Mouse (Mus musculus) hindbrain, embryonic 15.5 days (tissue): Measurements from ENCODE around the gene Cmtm1. TPM values are rescaled to one million over a fixed set of nuclear protein-coding genes. Genes with fewer than 3 reads are reported as not detected.
"Not testable (repeated sequence)": the region's sequence is repeated elsewhere in the genome, so short reads cannot be mapped to it uniquely, and the experiment has no call there.

ENCODE experiments used
- ATAC-seq: fragments of 200-750 bp; cut with Nextera tagmentation; 2 replicates; pipeline ENCODE4 v1.8.0; 2017; ENCODE audit warnings: low read depth, moderate number of reproducible peaks, moderate TSS enrichment; ENCODE audit not compliant: low FRiP score
- H3K27ac ChIP-seq: fragments of 300-500 bp; sonication (generic); replicated peaks from 2 replicates; pipeline ENCODE4 v1.5.1; 2015; ENCODE audit warnings: mild to moderate bottlenecking, inconsistent platforms
- H3K27me3 ChIP-seq: fragments of 300-500 bp; sonication (generic); 2 replicates; pipeline ENCODE4 v1.6.1; 2015; ENCODE audit warnings: control low read depth, inconsistent platforms
- H3K36me3 ChIP-seq: fragments of 300-500 bp; sonication (generic); 2 replicates; pipeline ENCODE4 v1.6.1; 2015; ENCODE audit warnings: control low read depth, inconsistent platforms
- H3K4me1 ChIP-seq: fragments of 300-500 bp; sonication (generic); replicated peaks from 2 replicates; pipeline ENCODE4 v1.6.1; 2015; ENCODE audit warnings: control low read depth, inconsistent platforms
- H3K4me2 ChIP-seq: fragments of 300-500 bp; sonication (generic); 2 replicates; pipeline ENCODE4 v1.6.1; 2015; ENCODE audit warnings: moderate library complexity, mild to moderate bottlenecking, inconsistent platforms
- H3K4me3 ChIP-seq: fragments of 300-500 bp; sonication (generic); 2 replicates; pipeline ENCODE4 v1.5.1; 2015; ENCODE audit warnings: mild to moderate bottlenecking, inconsistent platforms
- H3K9ac ChIP-seq: fragments of 300-500 bp; sonication (generic); 2 replicates; pipeline ENCODE4 v1.6.1; 2015; ENCODE audit warnings: inconsistent platforms
- H3K9me3 ChIP-seq: fragments of 300-500 bp; sonication (generic); 2 replicates; pipeline ENCODE4 v1.6.1; 2016; ENCODE audit warnings: control low read depth, inconsistent platforms
- WGBS: fragments of 180-500 bp; shearing (Covaris S2); methylation state at CpG from one replicate; pipeline ENCODE4 v1.1.7; 2015; 5-methylcytosine and 5-hydroxymethylcytosine counted together
- polyA plus RNA-seq: library from polyadenylated mRNA; unstranded; fragments of >200 nt; fragmentation: Nextera tagmentation; extraction: Ambion mirVana; gene quantifications from 2 replicates; pipeline ENCODE4 v1.2.1, GENCODE M21; 2015

Gene Cmtm1
- polyA plus RNA-seq, 1 experiment from 2014 or later: not detected

DNA sequence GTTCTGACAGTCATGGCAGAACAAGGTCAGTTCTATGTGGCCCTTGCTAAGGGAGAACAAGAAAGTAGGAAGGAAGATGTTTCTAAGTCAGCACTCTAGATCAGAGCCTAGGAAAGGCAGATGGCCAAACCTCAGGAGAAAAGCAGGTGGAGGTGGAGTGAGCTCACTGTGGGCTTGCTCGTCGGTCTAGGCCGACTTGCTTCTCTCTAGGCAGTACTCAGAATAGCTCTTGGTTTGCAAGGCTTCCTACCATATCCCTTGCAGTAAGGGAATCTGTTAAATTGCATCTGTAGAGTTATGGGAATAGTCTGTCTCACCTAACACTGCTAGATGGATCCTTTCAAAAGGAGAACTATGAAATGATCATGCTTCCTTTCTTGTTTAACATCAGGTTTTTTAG is 2.1 kb upstream of the Cmtm1 start:
- not testable (repeated sequence) for H3K4me1 ChIP-seq, H3K9ac ChIP-seq, H3K36me3 ChIP-seq, H3K27ac ChIP-seq, H3K4me3 ChIP-seq, H3K4me2 ChIP-seq, ATAC-seq, H3K9me3 ChIP-seq, H3K27me3 ChIP-seq
- 77% methylated on average over 3 of the region's 3 CpGs for WGBS

DNA sequence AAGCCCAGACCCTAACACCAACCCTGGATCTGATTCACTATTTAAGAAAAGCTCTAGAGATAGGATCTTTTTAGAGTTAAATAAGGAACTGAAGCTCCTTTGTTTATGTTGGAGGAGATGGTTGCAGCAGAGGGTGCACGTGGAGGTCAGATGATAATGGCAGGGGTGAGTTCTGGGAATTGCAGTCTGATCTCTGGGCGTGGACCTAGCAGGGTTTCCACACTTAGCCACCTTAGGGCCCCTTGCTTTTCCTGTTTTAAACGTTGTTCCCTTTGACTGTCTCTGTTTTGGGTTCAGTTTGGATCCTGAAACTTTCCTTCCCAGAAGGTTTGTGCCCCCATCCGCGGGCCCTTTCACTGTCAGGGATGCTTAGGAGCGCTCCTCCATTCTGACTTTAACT is 1.6 kb downstream of the Cmtm1 start:
- H3K4me1 ChIP-seq, H3K4me3 ChIP-seq, H3K4me2 ChIP-seq, ATAC-seq, H3K9ac ChIP-seq, H3K27ac ChIP-seq, H3K27me3 ChIP-seq, H3K36me3 ChIP-seq, H3K9me3 ChIP-seq: not testable (repeated sequence)
- WGBS: 64% methylated on average over 6 of the region's 6 CpGs

DNA sequence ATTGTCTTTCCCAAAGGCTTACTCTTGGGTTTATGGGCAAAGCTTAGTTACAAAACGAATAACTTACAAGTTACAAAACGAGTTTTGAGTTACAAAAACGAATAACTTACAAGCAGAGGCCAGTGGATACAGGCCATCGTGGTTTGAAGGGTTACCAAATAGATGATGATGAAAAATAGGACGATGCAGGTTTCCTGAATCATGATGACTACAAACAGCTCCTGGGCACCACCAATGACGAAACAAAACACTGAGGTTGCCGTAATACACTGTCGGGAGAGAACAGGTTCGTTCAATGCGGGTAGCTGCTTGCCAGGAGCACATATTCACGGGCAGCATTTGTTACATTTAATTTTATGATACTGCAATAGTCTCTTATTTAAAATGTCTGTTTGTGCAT is 5.0 kb downstream of the Cmtm1 start:
- no peak overlapping the region for H3K4me2 ChIP-seq
- peaks cover 7% of the 10 kb centered on the region; the same call in 1 of the 2 replicates for H3K4me1 ChIP-seq
- WGBS: 91% methylated on average over 11 of the region's 11 CpGs
- H3K4me3 ChIP-seq: no peak overlapping the region
- ATAC-seq: no peak
- no peak overlapping the region for H3K9ac ChIP-seq
- H3K36me3 ChIP-seq: no peaks in the 10 kb centered on the region
- no peaks in the 10 kb centered on the region for H3K27me3 ChIP-seq
- no peak overlapping the region for H3K27ac ChIP-seq
- H3K9me3 ChIP-seq: no peaks in the 10 kb centered on the region

DNA sequence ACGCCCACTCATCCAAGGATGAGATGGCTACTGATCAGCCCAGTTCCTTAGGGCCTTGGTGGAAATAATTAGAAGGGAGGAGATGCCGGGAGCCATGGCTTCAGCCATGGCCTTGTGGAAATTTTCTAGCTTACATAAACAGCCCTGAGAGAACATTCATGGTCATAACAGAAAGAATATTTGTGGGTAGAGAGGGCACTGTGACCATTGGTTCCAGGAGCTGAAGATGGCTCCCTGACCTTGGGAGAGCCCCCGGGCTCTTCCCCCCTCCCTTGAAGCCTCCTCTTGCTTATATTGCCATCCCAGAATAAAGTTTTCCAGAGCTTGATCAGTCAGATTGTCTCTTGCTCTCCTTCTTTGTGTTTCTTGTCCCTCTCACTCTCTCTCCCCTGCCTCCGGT is 7.4 kb downstream of the Cmtm1 start:
- not testable (repeated sequence) for ATAC-seq

DNA sequence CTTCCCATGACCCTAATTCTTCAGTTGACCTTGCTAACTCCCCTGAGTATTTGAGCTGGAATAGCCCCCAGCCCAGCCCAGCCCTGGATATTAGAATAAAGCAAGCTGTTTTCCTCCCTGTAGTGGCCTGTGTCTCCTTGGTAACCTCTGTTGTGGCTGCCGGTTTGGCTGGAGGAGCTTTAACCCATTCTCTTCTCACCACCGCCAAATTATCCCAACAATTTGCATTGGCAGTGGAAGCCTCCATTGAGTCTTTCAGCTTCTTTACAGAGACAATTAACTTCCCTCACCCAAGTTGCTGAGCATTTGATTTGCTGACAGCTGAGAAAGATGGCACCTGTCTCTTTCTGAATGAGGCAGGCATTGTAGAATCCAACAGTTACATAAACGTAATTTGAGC is 8.4 kb downstream of the Cmtm1 start:
- H3K4me3 ChIP-seq, H3K4me1 ChIP-seq, H3K9ac ChIP-seq, H3K27ac ChIP-seq, H3K36me3 ChIP-seq, H3K4me2 ChIP-seq, H3K9me3 ChIP-seq, H3K27me3 ChIP-seq: not testable (repeated sequence)
- whole genome bisulfite sequencing: 2% methylated on average over 3 of the region's 3 CpGs
- ATAC-seq: peak; percentile 73; the same call in 1 of the 2 replicates

More for the DNA sequence above, 7.4 kb downstream of the Cmtm1 start:
- H3K36me3 ChIP-seq, H3K9ac ChIP-seq, H3K9me3 ChIP-seq, H3K27me3 ChIP-seq, H3K4me1 ChIP-seq, H3K27ac ChIP-seq, H3K4me2 ChIP-seq, H3K4me3 ChIP-seq: not testable (repeated sequence)
- 85% methylated on average over 4 of the region's 4 CpGs for WGBS

DNA sequence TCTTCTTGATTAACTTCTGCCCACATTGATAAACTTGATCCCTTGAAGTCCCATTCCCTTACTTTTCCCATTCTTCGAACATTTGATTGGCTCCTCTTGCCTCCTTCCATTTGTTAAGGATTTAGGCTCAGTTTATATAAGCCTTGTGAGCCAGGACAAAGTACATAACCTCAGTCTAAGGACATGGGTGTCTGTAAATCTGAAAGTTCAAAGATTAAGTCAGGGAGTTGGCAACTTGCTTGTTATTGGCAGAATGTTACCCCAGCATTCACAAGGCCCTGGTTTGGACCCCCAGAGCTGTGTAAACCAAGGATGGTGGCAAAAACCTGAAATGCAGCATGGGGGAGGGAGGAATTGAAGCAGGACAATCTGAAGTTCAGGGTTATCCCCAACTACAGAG is 15.5 kb downstream of the Cmtm1 start:
- H3K9ac ChIP-seq: no peak overlapping the region
- no peaks in the 10 kb centered on the region for H3K4me1 ChIP-seq
- no peak overlapping the region for H3K4me2 ChIP-seq
- no peaks in the 10 kb centered on the region for H3K9me3 ChIP-seq
- no peaks in the 10 kb centered on the region for H3K27me3 ChIP-seq
- no peak overlapping the region for H3K27ac ChIP-seq
- ATAC-seq: no peak
- H3K4me3 ChIP-seq: no peak overlapping the region
- H3K36me3 ChIP-seq: no peaks in the 10 kb centered on the region
- WGBS: 90% methylated on average over 1 of the region's 1 CpGs

DNA sequence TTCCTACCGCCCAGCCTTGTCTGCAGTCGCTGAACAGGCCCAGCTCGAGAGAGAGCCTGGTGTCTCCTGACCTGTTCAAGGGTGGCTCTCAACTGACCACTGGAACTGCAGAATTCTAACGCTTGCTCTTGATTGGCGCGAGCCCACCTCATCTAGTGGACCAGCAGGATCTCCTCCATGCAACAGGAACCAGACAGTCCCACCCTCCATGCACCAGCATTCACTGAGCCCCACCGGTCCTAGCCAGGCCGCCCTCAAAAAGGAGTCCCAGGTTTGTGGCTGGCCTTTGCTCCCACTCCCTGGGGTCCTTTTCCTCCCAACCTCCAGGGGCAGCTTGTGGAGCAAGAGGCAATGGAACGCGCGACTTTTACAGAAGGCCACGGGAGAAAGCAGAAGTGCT is 16.9 kb downstream of the Cmtm1 start, which contains the start of gene Cmtm2a:
TSS of gene Cmtm2a (minus strand) at position 101 of the 400 bp plus-strand sequence.
- not testable (repeated sequence) for H3K36me3 ChIP-seq, H3K4me3 ChIP-seq, H3K9ac ChIP-seq, ATAC-seq, H3K9me3 ChIP-seq, H3K27ac ChIP-seq, H3K4me1 ChIP-seq, H3K4me2 ChIP-seq, H3K27me3 ChIP-seq
- WGBS: 89% methylated on average over 12 of the region's 12 CpGs

DNA sequence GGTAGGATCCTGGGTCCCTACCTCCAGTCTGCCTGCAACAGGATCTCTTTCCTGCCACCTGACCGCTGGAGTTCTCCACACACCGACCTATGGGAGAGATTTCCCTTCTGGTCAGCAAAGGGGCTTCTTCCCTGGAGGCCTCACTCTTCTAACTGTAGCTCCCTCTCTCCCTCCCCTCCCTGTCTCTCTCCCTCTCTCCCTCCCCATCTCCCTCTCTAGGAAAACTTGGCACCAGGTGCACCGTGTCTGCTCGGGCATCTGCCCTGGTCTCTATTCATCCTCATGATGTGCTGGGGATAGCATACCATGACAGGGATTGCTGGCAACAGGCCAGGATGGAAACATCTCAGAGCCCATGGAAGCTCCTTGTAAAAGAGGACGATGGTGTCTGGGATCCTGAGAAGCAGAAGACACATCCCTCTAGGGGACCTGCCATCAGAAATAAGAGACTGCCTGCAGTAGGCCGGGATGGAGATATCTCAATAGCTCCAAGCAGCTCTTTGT is 41.0 kb downstream of the Cmtm1 start:
- 77% methylated on average over 6 of the region's 6 CpGs for WGBS

DNA sequence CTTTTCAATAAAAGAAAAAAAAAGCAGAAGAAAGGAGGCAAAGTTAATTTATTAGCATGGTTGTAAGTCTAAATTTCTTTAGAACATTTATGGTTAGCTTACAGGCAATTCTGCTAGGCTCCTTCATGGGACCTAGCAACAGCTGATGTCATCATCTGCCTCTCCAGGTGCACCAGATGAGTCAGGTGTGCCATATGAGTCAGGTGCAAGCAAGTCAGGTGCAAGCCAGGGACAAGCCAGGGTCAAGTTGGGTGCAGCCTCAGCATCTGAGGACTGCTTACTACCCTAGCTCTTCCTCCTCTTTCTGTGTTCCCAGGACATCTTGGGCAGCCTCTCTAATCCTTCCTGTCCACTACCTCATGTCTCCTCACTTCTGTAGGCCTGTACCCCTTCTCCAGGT is 41.6 kb downstream of the Cmtm1 start:
- no peaks in the 10 kb centered on the region for H3K4me1 ChIP-seq
- no peak overlapping the region for H3K4me3 ChIP-seq
- H3K9ac ChIP-seq: no peak overlapping the region
- no peaks in the 10 kb centered on the region for H3K9me3 ChIP-seq
- peaks cover 4% of the 10 kb centered on the region; the same call in 1 of the 2 replicates for H3K36me3 ChIP-seq
- no peak overlapping the region for H3K4me2 ChIP-seq
- H3K27ac ChIP-seq: no peak overlapping the region
- ATAC-seq: no peak
- H3K27me3 ChIP-seq: no peaks in the 10 kb centered on the region

More for the DNA sequence above, 41.0 kb downstream of the Cmtm1 start:
- no peaks in the 10 kb centered on the region for H3K27me3 ChIP-seq
- no peaks in the 10 kb centered on the region for H3K9me3 ChIP-seq
- no peak overlapping the region for H3K9ac ChIP-seq
- no peak overlapping the region for H3K27ac ChIP-seq
- ATAC-seq: no peak
- peaks cover 4% of the 10 kb centered on the region; the same call in 1 of the 2 replicates for H3K36me3 ChIP-seq
- no peak overlapping the region for H3K4me2 ChIP-seq
- no peak overlapping the region for H3K4me3 ChIP-seq
- no peaks in the 10 kb centered on the region for H3K4me1 ChIP-seq

DNA sequence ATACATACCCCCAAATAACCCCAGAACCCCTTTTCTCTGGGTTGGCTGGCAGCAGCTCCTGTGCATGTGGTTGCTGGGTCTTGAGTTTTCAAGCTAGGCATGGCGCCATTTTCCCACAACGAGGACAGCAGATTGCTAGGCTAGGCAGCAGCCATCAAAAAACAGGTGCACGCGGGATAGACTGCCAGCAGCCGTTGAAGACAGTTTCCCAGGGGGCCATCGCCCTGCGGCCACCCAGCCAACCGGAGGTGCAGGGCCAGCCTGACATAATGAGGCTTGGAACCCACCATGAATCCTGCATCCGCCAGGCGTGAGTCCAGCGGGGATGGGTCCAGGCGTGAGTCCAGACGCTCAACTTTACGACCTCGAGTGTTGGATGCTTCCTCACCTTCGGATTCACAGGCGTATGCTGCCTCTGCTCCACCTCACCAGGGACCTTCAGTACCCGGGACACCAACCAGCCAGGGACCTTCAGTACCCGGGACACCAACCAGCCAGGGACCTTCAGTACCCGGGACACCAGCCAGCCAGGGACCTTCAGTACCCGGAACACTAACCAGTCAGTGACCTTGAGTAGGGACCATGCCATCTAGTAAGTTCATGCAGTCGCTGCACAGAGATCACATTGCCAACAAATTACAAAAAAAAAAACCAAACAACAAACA is 45.5 kb downstream of the Cmtm1 start:
- ATAC-seq, H3K4me1 ChIP-seq, H3K4me2 ChIP-seq, H3K9me3 ChIP-seq, H3K36me3 ChIP-seq, H3K27ac ChIP-seq, H3K27me3 ChIP-seq, H3K4me3 ChIP-seq, H3K9ac ChIP-seq: not testable (repeated sequence)
- 95% methylated on average over 22 of the region's 22 CpGs for WGBS

DNA sequence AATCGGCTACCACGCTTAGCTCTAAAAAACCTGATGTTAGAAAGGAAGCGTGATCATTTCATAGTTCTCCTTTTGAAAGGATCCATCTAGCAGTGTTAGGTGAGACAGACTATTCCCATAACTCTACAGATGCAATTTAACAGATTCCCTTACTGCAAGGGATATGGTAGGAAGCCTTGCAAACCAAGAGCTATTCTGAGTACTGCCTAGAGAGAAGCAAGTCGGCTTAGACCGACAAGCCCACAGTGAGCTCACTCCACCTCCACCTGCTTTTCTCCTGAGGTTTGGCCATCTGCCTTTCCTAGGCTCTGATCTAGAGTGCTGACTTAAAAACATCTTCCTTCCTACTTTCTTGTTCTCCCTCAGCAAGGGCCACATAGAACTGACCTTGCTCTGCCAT is 48.1 kb downstream of the Cmtm1 start:
- H3K36me3 ChIP-seq: peaks cover 27% of the 10 kb centered on the region
- H3K4me3 ChIP-seq, H3K4me1 ChIP-seq, ATAC-seq, H3K27me3 ChIP-seq, H3K9ac ChIP-seq, H3K4me2 ChIP-seq, H3K9me3 ChIP-seq, H3K27ac ChIP-seq: not testable (repeated sequence)
- 94% methylated on average over 5 of the region's 5 CpGs for WGBS

DNA sequence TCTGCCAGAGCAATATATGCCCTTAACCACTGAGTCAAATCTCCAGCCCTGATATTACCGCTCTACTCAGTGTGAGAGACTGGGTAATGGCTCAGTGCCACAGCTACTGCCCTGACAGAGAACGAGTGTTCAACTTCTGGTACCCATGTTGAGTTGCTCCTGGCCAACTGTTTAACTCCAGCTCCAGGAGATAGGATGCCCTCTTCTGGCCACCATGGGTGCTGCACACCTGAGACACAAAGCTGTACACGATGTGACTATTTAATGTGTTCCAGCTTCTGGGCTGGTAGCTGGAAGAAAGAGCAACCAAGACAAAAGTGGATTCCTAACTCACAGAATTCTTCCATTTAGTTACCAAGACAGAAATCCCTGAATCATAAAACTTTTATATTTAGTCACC is 56.9 kb downstream of the Cmtm1 start:
- no peak for ATAC-seq
- 89% methylated on average over 3 of the region's 3 CpGs for WGBS
- Histone ChIP-seq H3K27ac (no peak overlapping the region), H3K36me3 (peaks cover 8% of the 10 kb centered on the region), H3K27me3 (no peaks in the 10 kb centered on the region), H3K9me3 (peaks cover 3% of the 10 kb centered on the region; the same call in 1 of the 2 replicates), H3K4me2 (no peak overlapping the region), H3K4me1 (peaks cover 15% of the 10 kb centered on the region), H3K4me3 (no peak overlapping the region), H3K9ac (no peak overlapping the region)

DNA sequence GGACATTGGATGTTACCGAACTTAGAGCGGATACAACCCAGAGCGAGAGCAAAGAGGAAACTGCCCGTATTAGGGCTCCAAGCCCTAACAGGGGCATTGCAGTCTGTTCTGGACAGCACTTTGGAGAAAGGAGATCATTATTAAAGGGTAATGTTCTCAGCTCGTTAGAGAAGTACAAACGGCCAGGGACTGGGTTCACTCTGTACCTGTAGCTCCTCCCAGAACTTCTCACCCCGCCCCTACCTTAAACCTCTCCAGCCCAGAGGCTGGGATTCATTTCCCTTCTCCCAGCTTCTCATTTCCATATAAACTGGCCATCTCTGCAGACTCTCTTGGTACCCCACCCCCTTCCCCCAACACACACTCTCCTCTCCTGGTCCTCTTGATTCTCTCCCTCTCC is 58.5 kb downstream of the Cmtm1 start:
- ATAC-seq: no peak
- H3K9me3 ChIP-seq: no peaks in the 10 kb centered on the region
- 2% methylated on average over 7 of the region's 7 CpGs for WGBS

More for the DNA sequence above, 58.5 kb downstream of the Cmtm1 start:
- peak overlapping the region; percentile 82 for H3K4me2 ChIP-seq
- no peaks in the 10 kb centered on the region for H3K36me3 ChIP-seq
- H3K27me3 ChIP-seq: no peaks in the 10 kb centered on the region
- peak overlapping the region; percentile 70 for H3K4me3 ChIP-seq
- H3K4me1 ChIP-seq: peaks cover 31% of the 10 kb centered on the region
- peak overlapping the region; percentile 62 for H3K9ac ChIP-seq
- no peak overlapping the region for H3K27ac ChIP-seq
